Mouse (Mus musculus): ENCODE measurements around the gene Cep89.

- TF ChIP-seq GATA1 (IDR thresholded peaks at IDR 0.05; ENCODE audit: low read length) (no peak), TAL1 (IDR thresholded peaks at IDR 0.05; ENCODE audit: low read length) (no peak)
Observed at GRCm38 (mm10) chr7:35392935-35393334, 3.9 kb upstream of the Cep89 start.
